Mouse (Mus musculus) cortical plate, adult 2 months (tissue): ENCODE results near the gene Dtx2.

Experiments
- CTCF ChIP-seq: fragments of 200-500 bp; IDR thresholded peaks from 2 replicates; pipeline ENCODE4 v1.5.1; 2011; ENCODE audit warnings: mild to moderate bottlenecking, control low read depth, low read length; ENCODE audit not compliant: insufficient read depth; ENCODE audit errors: extremely low read depth
- POLR2A ChIP-seq: fragments of 200-500 bp; IDR thresholded peaks from 2 replicates; pipeline ENCODE4 v1.6.1; 2011; ENCODE audit warnings: mild to moderate bottlenecking, low read length, control low read depth; ENCODE audit not compliant: insufficient read depth; ENCODE audit errors: extremely low read depth

GRCm38 (mm10) chr5:135945916-135946408, 48.6 kb upstream of the Dtx2 start:
- TF ChIP-seq CTCF (no peak), POLR2A (no peak)
